Mouse (Mus musculus): ENCODE measurements around the gene Slc22a19. TPM values are rescaled to one million over a fixed set of nuclear protein-coding genes. Genes with fewer than 3 reads are reported as not detected.
"Not testable (repeated sequence)": the region's sequence is repeated elsewhere in the genome, so short reads cannot be mapped to it uniquely, and the experiment has no call there.

Gene Slc22a19
- total RNA-seq (2021), result not detected
- long read RNA-seq, experiment 1, result 0 reads
- long read RNA-seq, experiment 2, result 0 reads

GRCm38 (mm10) chr19:7711148-7711547 is at the start of gene Slc22a19:
Slc22a19 (minus strand) TSS chr19:7711310.
- no peak for DNase-seq (ENCODE audit: extremely low spot score in 1 of 2, low spot score in 2 of 2)
- Histone ChIP-seq H3K4me3 (no peak within 1 kb of the TSS), H3K27ac (no peak within 1 kb of the TSS)
- intact Hi-C loops (cut with DNase I), result no loop called here
- TF ChIP-seq CTCF (IDR thresholded peaks at IDR 0.05), result no peak

- DNase-seq (ENCODE audit: extremely low spot score in 1 of 2, low spot score in 2 of 2); H3K27ac ChIP-seq; H3K4me3 ChIP-seq; intact Hi-C loops (cut with DNase I): not testable (repeated sequence)
These were observed 42.3 kb upstream of the Slc22a19 start for GRCm38 (mm10) chr19:7753371-7753770.

GRCm38 (mm10) chr19:7729543-7729942 is 18.4 kb upstream of the Slc22a19 start:
- H3K4me3 ChIP-seq, result no peak overlapping the region
- TF ChIP-seq CTCF (IDR thresholded peaks at IDR 0.05), result peak; percentile 39
- no peak for DNase-seq (ENCODE audit: extremely low spot score in 1 of 2, low spot score in 2 of 2)
- intact Hi-C loops (cut with DNase I), result no loop called here
- H3K27ac ChIP-seq, result no peak overlapping the region

- H3K4me3 ChIP-seq; H3K27ac ChIP-seq; intact Hi-C loops (cut with DNase I); DNase-seq (ENCODE audit: extremely low spot score in 1 of 2, low spot score in 2 of 2): not testable (repeated sequence)
These were observed 18.0 kb downstream of the Slc22a19 start for GRCm38 (mm10) chr19:7693104-7693503.

- H3K27ac ChIP-seq, result no peak overlapping the region
- no peak for TF ChIP-seq CTCF (IDR thresholded peaks at IDR 0.05)
- no peak overlapping the region for H3K4me3 ChIP-seq
- no peak for DNase-seq (ENCODE audit: extremely low spot score in 1 of 2, low spot score in 2 of 2)
- intact Hi-C loops (cut with DNase I), result no loop called here
These were observed 19.9 kb downstream of the Slc22a19 start for GRCm38 (mm10) chr19:7691259-7691658.

- DNase-seq (ENCODE audit: extremely low spot score in 1 of 2, low spot score in 2 of 2), result no peak
- intact Hi-C loops (cut with DNase I), result no loop called here
- H3K4me3 ChIP-seq, result no peak overlapping the region
- H3K27ac ChIP-seq, result no peak overlapping the region
- no peak for TF ChIP-seq CTCF (IDR thresholded peaks at IDR 0.05)
These were observed 23.1 kb downstream of the Slc22a19 start for GRCm38 (mm10) chr19:7687988-7688387.

GRCm38 (mm10) chr19:7672033-7672432 is 39.1 kb downstream of the Slc22a19 start:
- no peak for DNase-seq (ENCODE audit: extremely low spot score in 1 of 2, low spot score in 2 of 2)
- intact Hi-C loops (cut with DNase I), result no loop called here
- Histone ChIP-seq H3K4me3 (no peak overlapping the region), H3K27ac (no peak overlapping the region)
- TF ChIP-seq CTCF (IDR thresholded peaks at IDR 0.05), result no peak

GRCm38 (mm10) chr19:7648913-7649666 is 62.0 kb downstream of the Slc22a19 start:
- intact Hi-C loops (cut with DNase I), result no loop called here
- Histone ChIP-seq H3K27ac (no peak overlapping the region), H3K4me3 (no peak overlapping the region)
- DNase-seq (ENCODE audit: extremely low spot score in 1 of 2, low spot score in 2 of 2), result no peak
- no peak for TF ChIP-seq CTCF (IDR thresholded peaks at IDR 0.05)

- Histone ChIP-seq H3K4me3 (no peak overlapping the region), H3K27ac (no peak overlapping the region)
- no peak for DNase-seq (ENCODE audit: extremely low spot score in 1 of 2, low spot score in 2 of 2)
- no peak for TF ChIP-seq CTCF (IDR thresholded peaks at IDR 0.05)
- intact Hi-C loops (cut with DNase I), result no loop called here
These were observed 77.3 kb downstream of the Slc22a19 start for GRCm38 (mm10) chr19:7633786-7634185.

- TF ChIP-seq CTCF (IDR thresholded peaks at IDR 0.05), result no peak
- H3K4me3 ChIP-seq, result no peak overlapping the region
- DNase-seq (ENCODE audit: extremely low spot score in 1 of 2, low spot score in 2 of 2), result no peak
- intact Hi-C loops (cut with DNase I), result no loop called here
- H3K27ac ChIP-seq, result no peak overlapping the region
These were observed 78.1 kb downstream of the Slc22a19 start for GRCm38 (mm10) chr19:7633021-7633420.

Other genes with a start within 250 kb of the Slc22a19 start
- gene Rtn3, start 228.0 kb downstream of the Slc22a19 start, total RNA-seq (2021), result 100 to 1,000 TPM; 792 to 823 TPM
- 10 to 100 TPM; 21.8 to 23.6 TPM for gene Atl3, start 217.3 kb downstream of the Slc22a19 start, total RNA-seq (2021)
- 10 to 100 TPM; 26.8 to 30.8 TPM for gene Pla2g16, start 153.9 kb downstream of the Slc22a19 start, total RNA-seq (2021)
- under 1 TPM; 0.48 to 0.49 TPM for gene Lgals12, start 104.1 kb downstream of the Slc22a19 start, total RNA-seq (2021)
- gene Hrasls5, start 98.8 kb downstream of the Slc22a19 start, total RNA-seq (2021), result not detected
- not detected for gene Slc22a26, start 91.4 kb upstream of the Slc22a19 start, total RNA-seq (2021)

Data from left cerebral cortex, adult 2 months (tissue).